Mouse (Mus musculus) neural tube, embryonic 12.5 days (tissue): ENCODE measurements around the gene Arid1b. TPM values are rescaled to one million over a fixed set of nuclear protein-coding genes. Genes with fewer than 3 reads are reported as not detected.
"Not testable (repeated sequence)": the region's sequence is repeated elsewhere in the genome, so short reads cannot be mapped to it uniquely, and the experiment has no call there.

Experiments used
- ATAC-seq: fragments of 200-750 bp; cut with Nextera tagmentation; 2 replicates; pipeline ENCODE4 v1.8.0; 2017; ENCODE audit warnings: low read depth, mild to moderate bottlenecking, moderate TSS enrichment, moderate library complexity; ENCODE audit not compliant: low FRiP score
- H3K27ac ChIP-seq: fragments of 300-500 bp; sonication (generic); 2 replicates; pipeline ENCODE4 v1.5.1; 2016
- H3K27me3 ChIP-seq: fragments of 300-500 bp; sonication (generic); replicated peaks from 2 replicates; pipeline ENCODE4 v1.6.1; 2016; ENCODE audit warnings: mild to moderate bottlenecking
- H3K36me3 ChIP-seq: fragments of 300-500 bp; sonication (generic); 2 replicates; pipeline ENCODE4 v1.6.1; 2016; ENCODE audit warnings: mild to moderate bottlenecking
- H3K4me1 ChIP-seq: fragments of 300-500 bp; sonication (generic); 2 replicates; pipeline ENCODE4 v1.6.1; 2016
- H3K4me2 ChIP-seq: fragments of 300-500 bp; sonication (generic); replicated peaks from 2 replicates; pipeline ENCODE4 v1.6.1; 2016; ENCODE audit warnings: mild to moderate bottlenecking
- H3K4me3 ChIP-seq: fragments of 300-500 bp; sonication (generic); 2 replicates; pipeline ENCODE4 v1.5.1; 2016
- H3K9ac ChIP-seq: fragments of 300-500 bp; sonication (generic); 2 replicates; pipeline ENCODE4 v1.6.1; 2016; ENCODE audit warnings: mild to moderate bottlenecking
- H3K9me3 ChIP-seq: fragments of 300-500 bp; sonication (generic); 2 replicates; pipeline ENCODE4 v1.6.1; 2016; ENCODE audit warnings: mild to moderate bottlenecking
- WGBS: fragments of 180-500 bp; shearing (Covaris S2); methylation state at CpG from one replicate; pipeline ENCODE4 v1.1.7; 2016; 5-methylcytosine and 5-hydroxymethylcytosine counted together
- polyA plus RNA-seq: library from polyadenylated mRNA; unstranded; fragments of >200 nt; fragmentation: Nextera tagmentation; extraction: Ambion mirVana; gene quantifications from 2 replicates; pipeline ENCODE4 v1.2.1, GENCODE M21; 2016

Gene Arid1b
- polyA plus RNA-seq, 1 experiment from 2014 or later = 18.7 TPM

- not testable (repeated sequence) for H3K27me3 ChIP-seq, H3K4me2 ChIP-seq, H3K36me3 ChIP-seq, H3K9me3 ChIP-seq, H3K4me3 ChIP-seq, H3K9ac ChIP-seq, H3K27ac ChIP-seq, ATAC-seq
- WGBS = 98% methylated on average over 5 of the region's 5 CpGs
- peaks cover 30% of the 10 kb centered on the region for H3K4me1 ChIP-seq
Observed at GRCm38 (mm10) chr17:5110981-5111380, 116.8 kb downstream of the Arid1b start.

GRCm38 (mm10) chr17:5112116-5112515 lies 118.0 kb downstream of the Arid1b start:
- Histone ChIP-seq H3K4me1 (peaks cover 19% of the 10 kb centered on the region; the same call in 1 of the 2 replicates), H3K4me3 (no peak overlapping the region), H3K9ac (no peak overlapping the region), H3K36me3 (no peaks in the 10 kb centered on the region), H3K27ac (no peak overlapping the region), H3K4me2 (no peak overlapping the region), H3K27me3 (no peaks in the 10 kb centered on the region), H3K9me3 (no peaks in the 10 kb centered on the region)
- 84% methylated on average over 4 of the region's 4 CpGs for WGBS
- no peak for ATAC-seq

GRCm38 (mm10) chr17:5115952-5116351 lies 121.8 kb downstream of the Arid1b start:
- peak; percentile 33; the same call in 1 of the 2 replicates for ATAC-seq
- H3K27ac ChIP-seq = no peak overlapping the region
- no peak overlapping the region for H3K9ac ChIP-seq
- H3K4me3 ChIP-seq = no peak overlapping the region
- no peaks in the 10 kb centered on the region for H3K9me3 ChIP-seq
- H3K27me3 ChIP-seq = no peaks in the 10 kb centered on the region
- H3K36me3 ChIP-seq = no peaks in the 10 kb centered on the region
- no peak overlapping the region for H3K4me2 ChIP-seq
- H3K4me1 ChIP-seq = peaks cover 14% of the 10 kb centered on the region; the same call in 1 of the 2 replicates
- 63% methylated on average over 6 of the region's 6 CpGs for WGBS

GRCm38 (mm10) chr17:5116990-5117389 lies 122.9 kb downstream of the Arid1b start:
- H3K27ac ChIP-seq = no peak overlapping the region
- H3K4me2 ChIP-seq = no peak overlapping the region
- no peaks in the 10 kb centered on the region for H3K9me3 ChIP-seq
- H3K36me3 ChIP-seq = no peaks in the 10 kb centered on the region
- ATAC-seq = no peak
- no peaks in the 10 kb centered on the region for H3K27me3 ChIP-seq
- no peak overlapping the region for H3K4me3 ChIP-seq
- no peak overlapping the region for H3K9ac ChIP-seq
- 85% methylated on average over 2 of the region's 2 CpGs for WGBS
- H3K4me1 ChIP-seq = peaks cover 23% of the 10 kb centered on the region; the same call in 1 of the 2 replicates

GRCm38 (mm10) chr17:5118171-5118570 lies 124.0 kb downstream of the Arid1b start:
- Histone ChIP-seq H3K36me3 (no peaks in the 10 kb centered on the region), H3K4me1 (peaks cover 29% of the 10 kb centered on the region; the same call in 1 of the 2 replicates), H3K4me2 (no peak overlapping the region), H3K4me3 (no peak overlapping the region), H3K9ac (no peak overlapping the region), H3K27me3 (no peaks in the 10 kb centered on the region), H3K9me3 (no peaks in the 10 kb centered on the region), H3K27ac (no peak overlapping the region)
- WGBS = 93% methylated on average over 4 of the region's 4 CpGs
- no peak for ATAC-seq

- Histone ChIP-seq H3K27me3 (no peaks in the 10 kb centered on the region), H3K4me2 (no peak overlapping the region), H3K27ac (no peak overlapping the region), H3K4me1 (peaks cover 42% of the 10 kb centered on the region), H3K9me3 (no peaks in the 10 kb centered on the region), H3K36me3 (no peaks in the 10 kb centered on the region), H3K4me3 (no peak overlapping the region), H3K9ac (no peak overlapping the region)
- 73% methylated on average over 2 of the region's 2 CpGs for WGBS
- ATAC-seq = no peak
Observed at GRCm38 (mm10) chr17:5124643-5125042, 130.5 kb downstream of the Arid1b start.

- peaks cover 42% of the 10 kb centered on the region for H3K4me1 ChIP-seq
- H3K27ac ChIP-seq = no peak overlapping the region
Observed at GRCm38 (mm10) chr17:5125084-5125855, 131.1 kb downstream of the Arid1b start.

GRCm38 (mm10) chr17:5125856-5126806 lies 132.0 kb downstream of the Arid1b start:
- no peak for ATAC-seq
- H3K4me3 ChIP-seq = no peak overlapping the region
- no peaks in the 10 kb centered on the region for H3K9me3 ChIP-seq
- no peak overlapping the region for H3K27ac ChIP-seq
- H3K36me3 ChIP-seq = no peaks in the 10 kb centered on the region
- H3K27me3 ChIP-seq = no peaks in the 10 kb centered on the region
- H3K4me2 ChIP-seq = no peak overlapping the region
- 93% methylated on average over 5 of the region's 5 CpGs for WGBS
- peaks cover 34% of the 10 kb centered on the region for H3K4me1 ChIP-seq
- H3K9ac ChIP-seq = no peak overlapping the region

More at GRCm38 (mm10) chr17:5125084-5125855, 131.1 kb downstream of the Arid1b start:
- WGBS = 83% methylated on average over 5 of the region's 5 CpGs
- no peak overlapping the region for H3K4me3 ChIP-seq
- H3K27me3 ChIP-seq = no peaks in the 10 kb centered on the region
- no peak overlapping the region for H3K9ac ChIP-seq
- no peak for ATAC-seq
- no peaks in the 10 kb centered on the region for H3K36me3 ChIP-seq
- H3K9me3 ChIP-seq = no peaks in the 10 kb centered on the region
- H3K4me2 ChIP-seq = no peak overlapping the region

- WGBS = 96% methylated on average over 2 of the region's 2 CpGs
- peaks cover 16% of the 10 kb centered on the region; the same call in 1 of the 2 replicates for H3K4me1 ChIP-seq
- no peak overlapping the region for H3K9ac ChIP-seq
Observed at GRCm38 (mm10) chr17:5129606-5130005, 135.5 kb downstream of the Arid1b start.

GRCm38 (mm10) chr17:5130116-5130515 lies 136.0 kb downstream of the Arid1b start:
- ATAC-seq = no peak
- 76% methylated on average over 4 of the region's 4 CpGs for WGBS

More at GRCm38 (mm10) chr17:5129606-5130005, 135.5 kb downstream of the Arid1b start:
- Histone ChIP-seq H3K9me3 (no peaks in the 10 kb centered on the region), H3K4me3 (no peak overlapping the region), H3K27me3 (no peaks in the 10 kb centered on the region), H3K27ac (no peak overlapping the region), H3K36me3 (no peaks in the 10 kb centered on the region), H3K4me2 (no peak overlapping the region)
- ATAC-seq = no peak

GRCm38 (mm10) chr17:5131706-5132105 lies 137.6 kb downstream of the Arid1b start:
- no peak overlapping the region for H3K27ac ChIP-seq
- WGBS = 95% methylated on average over 6 of the region's 6 CpGs
- no peak for ATAC-seq
- H3K4me1 ChIP-seq = peaks cover 14% of the 10 kb centered on the region
- no peaks in the 10 kb centered on the region for H3K27me3 ChIP-seq
- H3K36me3 ChIP-seq = no peaks in the 10 kb centered on the region
- no peak overlapping the region for H3K4me2 ChIP-seq
- no peak overlapping the region for H3K9ac ChIP-seq
- no peaks in the 10 kb centered on the region for H3K9me3 ChIP-seq
- no peak overlapping the region for H3K4me3 ChIP-seq

More at GRCm38 (mm10) chr17:5130116-5130515, 136.0 kb downstream of the Arid1b start:
- no peak overlapping the region for H3K27ac ChIP-seq
- H3K4me1 ChIP-seq = peaks cover 14% of the 10 kb centered on the region; the same call in 1 of the 2 replicates
- no peak overlapping the region for H3K4me3 ChIP-seq
- H3K9ac ChIP-seq = no peak overlapping the region
- no peaks in the 10 kb centered on the region for H3K27me3 ChIP-seq
- H3K36me3 ChIP-seq = no peaks in the 10 kb centered on the region
- H3K4me2 ChIP-seq = no peak overlapping the region
- H3K9me3 ChIP-seq = no peaks in the 10 kb centered on the region
